Mouse (Mus musculus): ENCODE measurements at regions not wholly inside any gene's neighbourhood (a gene's known extent, or its start where the extent isn't known, plus 50 kb on each side); places are given as distances from the start of the nearest gene placed in this dataset.

DNA sequence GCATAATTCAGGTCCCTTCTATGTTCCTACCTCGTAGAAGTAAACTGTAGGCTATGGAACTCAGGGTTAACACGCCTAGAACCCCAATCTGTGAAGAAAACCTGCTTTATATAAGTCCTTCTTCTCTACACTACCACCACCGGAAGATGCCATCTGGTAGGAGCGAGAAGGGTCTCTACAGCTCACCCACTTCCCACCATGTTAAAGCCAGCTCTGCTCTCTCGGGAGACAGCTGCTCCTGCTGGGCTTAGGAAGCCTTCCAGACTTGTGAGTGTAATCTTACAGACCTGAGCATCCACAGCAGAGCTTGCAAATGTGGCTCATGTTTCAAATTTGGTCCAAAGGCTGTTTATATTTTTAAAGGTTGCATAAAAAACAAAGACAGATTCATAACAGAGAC, 639.7 kb downstream of the D3Ertd751e start:
- in situ Hi-C loops (cut with MboI; ENCODE audit: low pct_ligation_motif_present, low pct_unique_long_range_greater_than_20kb, low sequenced_read_pairs): no loop called here
- H3K4me2 ChIP-seq (ENCODE audit: insufficient read depth, low read depth, poor library complexity, severe bottlenecking): no peak overlapping the region
- dilution Hi-C loops (cut with MboI; ENCODE audit: extremely low pct_ligation_motif_present, extremely low pct_unique_long_range_greater_than_20kb, low sequenced_read_pairs): no loop called here

DNA sequence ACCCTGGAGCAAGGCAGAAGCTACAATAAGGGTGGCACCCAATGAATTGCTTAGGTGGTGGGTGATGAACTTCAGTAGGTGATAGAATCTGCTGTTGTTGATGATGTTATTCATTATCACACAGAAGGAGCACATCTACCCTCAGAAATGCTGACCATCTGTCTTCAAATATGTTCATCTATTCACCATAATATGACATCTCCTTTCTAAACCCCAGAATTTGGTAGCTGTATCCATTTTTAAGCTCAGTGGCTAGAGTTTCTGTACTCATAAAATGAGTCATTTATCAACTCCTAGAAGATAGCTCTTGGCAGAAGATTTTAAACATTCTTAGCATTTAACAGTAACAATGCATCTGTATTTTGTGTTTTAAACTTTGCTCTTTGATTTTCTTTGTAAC, 660.3 kb downstream of the D3Ertd751e start:
- Histone ChIP-seq H3K9ac (ENCODE audit: insufficient read depth, low read depth) (no peak overlapping the region), H3K4me2 (ENCODE audit: insufficient read depth, low read depth, poor library complexity, severe bottlenecking) (no peak overlapping the region), H3K79me2 (replicated peaks; ENCODE audit: control insufficient read depth, extremely low read depth, insufficient read depth, poor library complexity, severe bottlenecking) (no peaks in the 10 kb centered on the region), H3K27ac (ENCODE audit: insufficient read depth, low read depth) (no peak overlapping the region), H3K4me3 (replicated peaks in 1 of 3; ENCODE audit: low read depth in 2 of 3, low read length in 2 of 3, poor library complexity in 1 of 3) (no peak overlapping the region), H3K4me1 (ENCODE audit: control insufficient read depth in 1 of 2, insufficient read depth in 2 of 2) (no peaks in the 10 kb centered on the region), H3K9me3 (replicated peaks; ENCODE audit: low read length) (no peaks in the 10 kb centered on the region), H3K36me3 (replicated peaks in 1 of 2; ENCODE audit: control insufficient read depth in 1 of 2, insufficient read depth in 1 of 2, low read length in 1 of 2) (no peaks in the 10 kb centered on the region), H3K27me3 (replicated peaks) (no peaks in the 10 kb centered on the region)
- dilution Hi-C loops (cut with MboI; ENCODE audit: extremely low pct_ligation_motif_present, extremely low pct_unique_long_range_greater_than_20kb, low sequenced_read_pairs): no loop called here
- DNase-seq (ENCODE audit: extremely low read depth): no peak
- in situ Hi-C loops (cut with MboI; ENCODE audit: low pct_ligation_motif_present, low pct_unique_long_range_greater_than_20kb, low sequenced_read_pairs): no loop called here
- no peak for TF ChIP-seq TCF12 (IDR thresholded peaks at IDR 0.05; ENCODE audit: low read depth, low read length)
- TF ChIP-seq HCFC1 (IDR thresholded peaks at IDR 0.05; ENCODE audit: low read depth, low read length): no peak
- no peak for TF ChIP-seq ZNF384 (IDR thresholded peaks at IDR 0.05; ENCODE audit: low read depth, low read length)
- no peak for TF ChIP-seq MAZ (IDR thresholded peaks at IDR 0.05; ENCODE audit: low read depth, low read length)
- no peak for TF ChIP-seq MAX (IDR thresholded peaks at IDR 0.05; ENCODE audit: low read length)
- TF ChIP-seq RCOR1 (conservative IDR thresholded peaks at IDR 0.05; ENCODE audit: low read depth, low read length): no peak
- no peak for TF ChIP-seq ZKSCAN1 (IDR thresholded peaks at IDR 0.05; ENCODE audit: borderline replicate concordance, low read depth, low read length)

More for the DNA sequence above, 639.7 kb downstream of the D3Ertd751e start:
- H3K9me3 ChIP-seq (replicated peaks; ENCODE audit: low read length): no peaks in the 10 kb centered on the region
- H3K27ac ChIP-seq (ENCODE audit: insufficient read depth, low read depth): no peak overlapping the region
- no peaks in the 10 kb centered on the region for H3K27me3 ChIP-seq (replicated peaks)
- DNase-seq (ENCODE audit: extremely low read depth): no peak
- no peaks in the 10 kb centered on the region for H3K79me2 ChIP-seq (replicated peaks; ENCODE audit: control insufficient read depth, extremely low read depth, insufficient read depth, poor library complexity, severe bottlenecking)
- no peaks in the 10 kb centered on the region for H3K4me1 ChIP-seq (ENCODE audit: control insufficient read depth in 1 of 2, insufficient read depth in 2 of 2)
- no peak overlapping the region for H3K4me3 ChIP-seq (replicated peaks in 1 of 3; ENCODE audit: low read depth in 2 of 3, low read length in 2 of 3, poor library complexity in 1 of 3)
- no peaks in the 10 kb centered on the region for H3K36me3 ChIP-seq (replicated peaks in 1 of 2; ENCODE audit: control insufficient read depth in 1 of 2, insufficient read depth in 1 of 2, low read length in 1 of 2)
- H3K9ac ChIP-seq (ENCODE audit: insufficient read depth, low read depth): no peak overlapping the region
- TF ChIP-seq USF1 (IDR thresholded peaks at IDR 0.05; ENCODE audit: low read depth, low read length) (no peak), MYC (IDR thresholded peaks at IDR 0.05; ENCODE audit: low read depth, low read length) (no peak), MAZ (IDR thresholded peaks at IDR 0.05; ENCODE audit: low read depth, low read length) (no peak), SIN3A (IDR thresholded peaks at IDR 0.05; ENCODE audit: low read length) (no peak), NELFE (IDR thresholded peaks at IDR 0.05; ENCODE audit: low read depth, low read length) (no peak), EP300 (IDR thresholded peaks at IDR 0.05; ENCODE audit: low read length) (no peak)

DNA sequence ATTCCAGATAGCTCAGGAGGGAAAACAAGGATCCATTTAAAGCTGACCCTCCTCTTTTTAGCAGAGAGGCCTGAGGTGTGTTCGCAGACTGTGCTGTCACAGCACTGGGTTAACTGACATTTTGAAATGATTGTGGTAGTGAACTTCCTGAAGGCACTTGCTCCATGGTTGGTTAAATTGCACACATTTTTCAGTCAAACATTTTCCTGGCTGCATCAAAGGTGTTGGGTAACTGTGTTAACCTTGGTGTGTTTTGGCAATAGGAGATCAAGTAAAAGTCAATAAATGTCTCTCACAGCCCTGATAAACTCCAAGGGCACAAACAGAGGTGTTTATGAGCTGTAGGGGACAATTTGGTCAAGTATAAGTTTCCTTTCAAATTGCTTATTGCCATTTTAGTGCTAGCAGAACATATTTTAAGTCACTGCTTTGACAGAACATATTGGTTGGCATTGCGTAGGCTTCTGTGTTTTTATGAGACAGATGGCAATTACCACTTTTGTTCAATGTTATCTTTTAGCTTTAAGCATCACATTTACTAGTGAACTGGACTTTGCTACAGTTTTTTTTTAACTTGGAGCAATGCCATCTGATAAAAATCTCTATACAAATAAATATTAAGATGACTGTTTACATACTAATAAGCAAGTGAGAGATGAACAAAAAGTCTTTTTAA, 666.7 kb downstream of the D3Ertd751e start:
- H3K4me2 ChIP-seq (ENCODE audit: insufficient read depth, low read depth, poor library complexity, severe bottlenecking): no peak overlapping the region
- DNase-seq (ENCODE audit: extremely low read depth): no peak
- no peak for TF ChIP-seq ZNF384 (IDR thresholded peaks at IDR 0.05; ENCODE audit: low read depth, low read length)
- no peak for TF ChIP-seq GABPA (IDR thresholded peaks at IDR 0.05; ENCODE audit: insufficient replicate concordance, low read depth, low read length)
- TF ChIP-seq SMC3 (IDR thresholded peaks at IDR 0.05; ENCODE audit: low read depth, low read length): no peak
- no peak for TF ChIP-seq MXI1 (IDR thresholded peaks at IDR 0.05; ENCODE audit: low read depth, low read length)
- TF ChIP-seq USF2 (conservative IDR thresholded peaks at IDR 0.05; ENCODE audit: low read depth, low read length): no peak
- no peak for TF ChIP-seq USF1 (IDR thresholded peaks at IDR 0.05; ENCODE audit: low read depth, low read length)
- TF ChIP-seq ZC3H11A (IDR thresholded peaks at IDR 0.05; ENCODE audit: low read depth, low read length): no peak
- TF ChIP-seq ZKSCAN1 (IDR thresholded peaks at IDR 0.05; ENCODE audit: borderline replicate concordance, low read depth, low read length): no peak
- TF ChIP-seq MAFK (IDR thresholded peaks at IDR 0.05; ENCODE audit: insufficient replicate concordance, low read length): no peak
- no peak for TF ChIP-seq RAD21 (IDR thresholded peaks at IDR 0.05; ENCODE audit: low read depth, low read length)
- no peak for TF ChIP-seq CTCF (conservative IDR thresholded peaks at IDR 0.05 in 1 of 2, IDR thresholded peaks at IDR 0.05 in 1 of 2; ENCODE audit: low read depth in 2 of 2, low read length in 2 of 2)
- no peak for TF ChIP-seq MAX (IDR thresholded peaks at IDR 0.05; ENCODE audit: low read length)
- TF ChIP-seq E2F4 (IDR thresholded peaks at IDR 0.05; ENCODE audit: insufficient replicate concordance, low read depth, low read length): no peak
- no peak for TF ChIP-seq JUND (conservative IDR thresholded peaks at IDR 0.05; ENCODE audit: low read depth, low read length)
- TF ChIP-seq RCOR1 (conservative IDR thresholded peaks at IDR 0.05; ENCODE audit: low read depth, low read length): no peak
- no peak for TF ChIP-seq MEF2A (IDR thresholded peaks at IDR 0.05; ENCODE audit: borderline replicate concordance, low read depth, low read length)
- no peak for TF ChIP-seq POLR2AphosphoS2 (IDR thresholded peaks at IDR 0.05; ENCODE audit: low read depth, low read length)
- TF ChIP-seq TCF12 (IDR thresholded peaks at IDR 0.05; ENCODE audit: low read depth, low read length): no peak
- in situ Hi-C loops (cut with MboI; ENCODE audit: low pct_ligation_motif_present, low pct_unique_long_range_greater_than_20kb, low sequenced_read_pairs) (no loop called here), dilution Hi-C loops (cut with MboI; ENCODE audit: extremely low pct_ligation_motif_present, extremely low pct_unique_long_range_greater_than_20kb, low sequenced_read_pairs) (no loop called here)
- no peak overlapping the region for H3K27ac ChIP-seq (ENCODE audit: insufficient read depth, low read depth)
- H3K4me1 ChIP-seq (ENCODE audit: control insufficient read depth in 1 of 2, insufficient read depth in 2 of 2): no peaks in the 10 kb centered on the region
- no peaks in the 10 kb centered on the region for H3K9me3 ChIP-seq (replicated peaks; ENCODE audit: low read length)
- H3K9ac ChIP-seq (ENCODE audit: insufficient read depth, low read depth): no peak overlapping the region
- no peaks in the 10 kb centered on the region for H3K79me2 ChIP-seq (replicated peaks; ENCODE audit: control insufficient read depth, extremely low read depth, insufficient read depth, poor library complexity, severe bottlenecking)
- no peaks in the 10 kb centered on the region for H3K36me3 ChIP-seq (replicated peaks in 1 of 2; ENCODE audit: control insufficient read depth in 1 of 2, insufficient read depth in 1 of 2, low read length in 1 of 2)
- no peaks in the 10 kb centered on the region for H3K27me3 ChIP-seq (replicated peaks)
- no peak overlapping the region for H3K4me3 ChIP-seq (replicated peaks in 1 of 3; ENCODE audit: low read depth in 2 of 3, low read length in 2 of 3, poor library complexity in 1 of 3)
